Mouse (Mus musculus) heart, postnatal 0 days (tissue): ENCODE measurements at regions not wholly inside any gene's neighbourhood (a gene's known extent, or its start where the extent isn't known, plus 50 kb on each side); places are given as distances from the start of the nearest gene placed in this dataset.

Experiments used
- ATAC-seq: fragments of 200-750 bp; cut with Nextera tagmentation; 2 replicates; pipeline ENCODE4 v1.8.0; 2017; ENCODE audit warnings: low read depth, moderate number of reproducible peaks, moderate library complexity; ENCODE audit not compliant: insufficient read depth
- DNase-seq: peaks from one replicate; pipeline ENCODE4 v3.0.0-alpha.2; 2016; ENCODE audit warnings: low spot score
- H3K27ac ChIP-seq: fragments of 300-500 bp; sonication (generic); 2 replicates; pipeline ENCODE4 v1.5.1; 2014; ENCODE audit warnings: low read depth, mild to moderate bottlenecking
- H3K27me3 ChIP-seq: fragments of 300-500 bp; sonication (generic); 2 replicates; pipeline ENCODE4 v1.6.1; 2014; ENCODE audit warnings: low read length, mixed read lengths; ENCODE audit not compliant: control insufficient read depth, insufficient read depth
- H3K36me3 ChIP-seq: fragments of 300-500 bp; sonication (generic); replicated peaks from 2 replicates; pipeline ENCODE4 v1.6.1; 2014; ENCODE audit warnings: low read length, mixed read lengths; ENCODE audit not compliant: control insufficient read depth, insufficient read depth
- H3K4me1 ChIP-seq: fragments of 300-500 bp; sonication (generic); 2 replicates; pipeline ENCODE4 v1.6.1; 2014; ENCODE audit warnings: antibody characterized with exemption; ENCODE audit not compliant: control insufficient read depth, insufficient read depth
- H3K4me2 ChIP-seq: fragments of 300-500 bp; sonication (generic); 2 replicates; pipeline ENCODE4 v1.6.1; 2014; ENCODE audit warnings: low read depth, mild to moderate bottlenecking, low read length, moderate library complexity
- H3K4me3 ChIP-seq: fragments of 300-500 bp; sonication (generic); 2 replicates; pipeline ENCODE4 v1.5.1; 2014; ENCODE audit warnings: low read depth, low read length
- H3K9ac ChIP-seq: fragments of 300-500 bp; sonication (generic); replicated peaks from 2 replicates; pipeline ENCODE4 v1.6.1; 2014; ENCODE audit warnings: low read depth, low read length, mixed read lengths
- H3K9me3 ChIP-seq: fragments of 300-500 bp; sonication (generic); replicated peaks from 2 replicates; pipeline ENCODE4 v1.6.1; 2016; ENCODE audit warnings: low read length; ENCODE audit not compliant: control insufficient read depth
- CTCF ChIP-seq: IDR thresholded peaks from 2 replicates; pipeline ENCODE4 v1.5.1; 2016; ENCODE audit warnings: antibody characterized with exemption, control low read depth, low read depth
- EP300 ChIP-seq: IDR thresholded peaks from 2 replicates; pipeline ENCODE4 v1.6.1; 2016; ENCODE audit warnings: antibody characterized with exemption, low read depth
- WGBS: fragments of 180-500 bp; shearing (Covaris S2); extraction: QIAGEN DNeasy Blood & Tissue Kit; methylation state at CpG from one replicate; pipeline ENCODE4 v1.1.7; 2014; 5-methylcytosine and 5-hydroxymethylcytosine counted together

GRCm38 (mm10) chr14:60456767-60457166, 83.7 kb downstream of the Amer2 start:
- Histone ChIP-seq H3K36me3 (no peaks in the 10 kb centered on the region), H3K4me1 (no peaks in the 10 kb centered on the region), H3K4me2 (no peak overlapping the region), H3K27me3 (no peaks in the 10 kb centered on the region), H3K9ac (no peak overlapping the region), H3K4me3 (no peak overlapping the region), H3K9me3 (no peaks in the 10 kb centered on the region), H3K27ac (no peak overlapping the region)
- TF ChIP-seq CTCF = no peak
- no peak for TF ChIP-seq EP300
- ATAC-seq (no peak), DNase-seq (no peak)
- 66% methylated on average over 9 of the region's 9 CpGs for WGBS

- DNase-seq = peak; percentile 39
- WGBS = under 1% methylated on average over 38 of the region's 38 CpGs
- peak; percentile 49; the same call in 1 of the 2 replicates for ATAC-seq
Measured at GRCm38 (mm10) chr14:60484996-60485888, 112.2 kb downstream of the Amer2 start.

GRCm38 (mm10) chr14:60485889-60486274, 112.8 kb downstream of the Amer2 start:
- H3K9ac ChIP-seq = no peak overlapping the region
- DNase-seq (peak; percentile 19), ATAC-seq (peak; percentile 75)
- TF ChIP-seq EP300 (no peak), CTCF (peak; percentile 30)
- no peak overlapping the region for H3K27ac ChIP-seq
- H3K4me1 ChIP-seq = peaks cover 7% of the 10 kb centered on the region; the same call in 1 of the 2 replicates
- peak overlapping the region; percentile 75 for H3K4me2 ChIP-seq
- H3K4me3 ChIP-seq = peak overlapping the region; percentile 46
- H3K36me3 ChIP-seq = no peaks in the 10 kb centered on the region
- peaks cover 32% of the 10 kb centered on the region for H3K27me3 ChIP-seq
- WGBS = 2% methylated on average over 5 of the region's 5 CpGs
- no peaks in the 10 kb centered on the region for H3K9me3 ChIP-seq

More at GRCm38 (mm10) chr14:60484996-60485888, 112.2 kb downstream of the Amer2 start:
- peaks cover 7% of the 10 kb centered on the region; the same call in 1 of the 2 replicates for H3K4me1 ChIP-seq
- no peak overlapping the region for H3K27ac ChIP-seq
- no peak overlapping the region for H3K9ac ChIP-seq
- H3K9me3 ChIP-seq = no peaks in the 10 kb centered on the region
- H3K4me2 ChIP-seq = peak overlapping the region; percentile 75
- no peaks in the 10 kb centered on the region for H3K36me3 ChIP-seq
- H3K4me3 ChIP-seq = peak overlapping the region; percentile 46
- peaks cover 32% of the 10 kb centered on the region for H3K27me3 ChIP-seq
- TF ChIP-seq CTCF = no peak
- no peak for TF ChIP-seq EP300

- ATAC-seq (no peak), DNase-seq (no peak)
- no peak overlapping the region for H3K4me3 ChIP-seq
- no peak overlapping the region for H3K9ac ChIP-seq
- no peaks in the 10 kb centered on the region for H3K9me3 ChIP-seq
- H3K4me1 ChIP-seq = peaks cover 7% of the 10 kb centered on the region; the same call in 1 of the 2 replicates
- H3K36me3 ChIP-seq = no peaks in the 10 kb centered on the region
- H3K4me2 ChIP-seq = peak overlapping the region; percentile 75
- TF ChIP-seq EP300 (no peak), CTCF (no peak)
- 3% methylated on average over 9 of the region's 9 CpGs for WGBS
- no peak overlapping the region for H3K27ac ChIP-seq
- H3K27me3 ChIP-seq = peaks cover 32% of the 10 kb centered on the region
Measured at GRCm38 (mm10) chr14:60486278-60486935, 113.3 kb downstream of the Amer2 start.

- Histone ChIP-seq H3K9me3 (no peaks in the 10 kb centered on the region), H3K9ac (no peak overlapping the region), H3K4me3 (no peak overlapping the region), H3K27ac (no peak overlapping the region), H3K4me1 (peaks cover 7% of the 10 kb centered on the region; the same call in 1 of the 2 replicates), H3K4me2 (no peak overlapping the region), H3K27me3 (peaks cover 30% of the 10 kb centered on the region), H3K36me3 (no peaks in the 10 kb centered on the region)
- TF ChIP-seq EP300 (no peak), CTCF (no peak)
- ATAC-seq (no peak), DNase-seq (no peak)
- 83% methylated on average over 4 of the region's 4 CpGs for WGBS
Measured at GRCm38 (mm10) chr14:60489111-60489510, 116.1 kb downstream of the Amer2 start.
